Mouse (Mus musculus) heart, embryonic 11.5 days (tissue): ENCODE measurements around the gene Baz2b. TPM values are rescaled to one million over a fixed set of nuclear protein-coding genes. Genes with fewer than 3 reads are reported as not detected.

Experiments used
- ATAC-seq: fragments of 200-750 bp; cut with Nextera tagmentation; replicated peaks from 2 replicates; pipeline ENCODE4 v1.8.0; 2017; ENCODE audit warnings: moderate library complexity; ENCODE audit not compliant: insufficient number of reproducible peaks, low FRiP score, low TSS enrichment
- H3K27ac ChIP-seq: fragments of 300-500 bp; sonication (generic); 2 replicates; pipeline ENCODE4 v1.5.1; 2014; ENCODE audit warnings: mild to moderate bottlenecking, low read depth, low read length
- H3K27me3 ChIP-seq: fragments of 300-500 bp; sonication (generic); 2 replicates; pipeline ENCODE4 v1.6.1; 2014; ENCODE audit warnings: mild to moderate bottlenecking, low read length, mixed read lengths; ENCODE audit not compliant: control insufficient read depth, insufficient read depth
- H3K36me3 ChIP-seq: fragments of 300-500 bp; sonication (generic); 2 replicates; pipeline ENCODE4 v1.6.1; 2014; ENCODE audit warnings: mild to moderate bottlenecking, low read length, moderate library complexity, mixed read lengths; ENCODE audit not compliant: control insufficient read depth, insufficient read depth
- H3K4me1 ChIP-seq: fragments of 300-500 bp; sonication (generic); 2 replicates; pipeline ENCODE4 v1.6.1; 2014; ENCODE audit warnings: low read length; ENCODE audit not compliant: control insufficient read depth, insufficient read depth
- H3K4me2 ChIP-seq: fragments of 300-500 bp; sonication (generic); 2 replicates; pipeline ENCODE4 v1.6.1; 2014; ENCODE audit warnings: mild to moderate bottlenecking, moderate library complexity
- H3K4me3 ChIP-seq: fragments of 300-500 bp; sonication (generic); 2 replicates; pipeline ENCODE4 v1.5.1; 2014; ENCODE audit warnings: low read depth, low read length
- H3K9ac ChIP-seq: fragments of 300-500 bp; sonication (generic); 2 replicates; pipeline ENCODE4 v1.6.1; 2014; ENCODE audit warnings: mild to moderate bottlenecking, low read depth, low read length, moderate library complexity
- H3K9me3 ChIP-seq: fragments of 300-500 bp; sonication (generic); replicated peaks from 2 replicates; pipeline ENCODE4 v1.6.1; 2016; ENCODE audit warnings: low read length; ENCODE audit not compliant: control insufficient read depth
- WGBS: fragments of 180-500 bp; shearing (Covaris S2); extraction: QIAGEN DNeasy Blood & Tissue Kit; methylation state at CpG from one replicate; pipeline ENCODE4 v1.1.7; 2014; ENCODE audit not compliant: insufficient replicate concordance; 5-methylcytosine and 5-hydroxymethylcytosine counted together
- polyA plus RNA-seq: library from polyadenylated mRNA; unstranded; fragments of >200 nt; fragmentation: Nextera tagmentation; extraction: Ambion mirVana; gene quantifications from 2 replicates; pipeline ENCODE4 v1.2.1, GENCODE M21; 2014

The Baz2b gene
- polyA plus RNA-seq, 1 experiment from 2014 or later = 56.1 TPM

DNA sequence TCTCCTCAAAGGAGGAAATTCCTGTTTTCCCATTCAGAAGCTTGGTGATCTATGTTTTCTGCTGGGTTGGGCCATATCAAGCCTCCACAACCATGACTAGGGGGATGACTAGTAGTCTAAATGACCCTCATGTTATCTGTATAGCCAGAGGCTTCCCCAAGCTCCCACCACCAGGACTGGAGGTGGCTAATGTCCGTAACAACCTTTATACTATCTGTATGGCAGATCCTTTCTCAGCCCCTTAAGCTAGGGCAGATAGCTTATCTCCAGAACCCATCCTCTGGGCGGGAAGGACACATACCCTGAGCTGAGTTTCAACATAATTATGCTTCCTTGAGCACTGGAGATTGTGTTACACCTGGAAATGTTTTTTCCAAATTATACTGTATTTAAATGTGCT is 45.9 kb downstream of the Baz2b start:
- no peak overlapping the region for H3K9ac ChIP-seq
- no peaks in the 10 kb centered on the region for H3K36me3 ChIP-seq
- 44% methylated on average over 2 of the region's 2 CpGs for WGBS
- H3K4me2 ChIP-seq = no peak overlapping the region
- H3K27me3 ChIP-seq = no peaks in the 10 kb centered on the region
- no peaks in the 10 kb centered on the region for H3K4me1 ChIP-seq
- no peak overlapping the region for H3K4me3 ChIP-seq
- no peak overlapping the region for H3K27ac ChIP-seq
- ATAC-seq = no peak
- H3K9me3 ChIP-seq = no peaks in the 10 kb centered on the region

DNA sequence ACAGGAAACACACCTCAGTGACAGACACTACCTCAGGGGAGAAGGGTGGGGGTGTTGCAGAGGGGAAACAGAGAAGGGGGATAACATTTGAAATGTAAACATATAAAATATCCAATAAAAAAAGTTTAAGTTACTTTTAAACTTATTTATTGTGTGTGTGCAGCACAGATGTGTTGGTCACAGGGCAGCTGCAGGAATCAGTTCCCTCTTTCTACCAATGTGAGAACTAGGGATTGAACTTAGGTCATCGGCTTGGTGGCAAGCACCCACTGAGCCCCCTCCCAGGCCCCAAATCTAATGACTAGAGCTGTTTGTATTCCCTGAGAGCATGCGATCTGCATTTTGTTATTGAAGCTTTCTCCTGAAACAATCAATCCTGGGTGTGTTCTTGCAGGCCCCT is 57.2 kb downstream of the Baz2b start:
- Histone ChIP-seq H3K27me3 (no peaks in the 10 kb centered on the region), H3K9ac (no peak overlapping the region), H3K4me1 (no peaks in the 10 kb centered on the region), H3K36me3 (no peaks in the 10 kb centered on the region), H3K4me3 (no peak overlapping the region), H3K27ac (no peak overlapping the region), H3K4me2 (no peak overlapping the region), H3K9me3 (no peaks in the 10 kb centered on the region)
- no peak for ATAC-seq
- 89% methylated on average over 2 of the region's 2 CpGs for WGBS

DNA sequence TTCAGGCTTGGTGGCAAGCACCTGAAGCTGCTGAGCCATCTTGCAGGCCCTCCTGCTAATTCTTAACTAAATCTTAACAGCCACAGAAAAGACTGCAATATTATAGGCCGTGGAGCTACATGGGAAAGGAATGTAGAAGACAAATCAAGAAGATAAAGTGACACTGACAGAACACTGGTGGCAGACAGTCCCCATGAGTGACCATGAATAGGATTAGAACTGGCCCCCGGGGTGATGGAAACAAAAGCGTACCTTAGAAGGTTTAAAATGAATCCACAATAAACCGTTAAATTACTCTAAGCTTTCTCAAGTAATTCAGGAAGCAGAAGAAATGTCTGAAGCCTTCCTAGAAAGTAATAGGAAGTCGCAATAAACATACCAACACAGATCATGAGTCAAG is 61.0 kb downstream of the Baz2b start:
- no peaks in the 10 kb centered on the region for H3K27me3 ChIP-seq
- no peak overlapping the region for H3K27ac ChIP-seq
- H3K9ac ChIP-seq = no peak overlapping the region
- ATAC-seq = no peak
- H3K36me3 ChIP-seq = no peaks in the 10 kb centered on the region
- no peak overlapping the region for H3K4me2 ChIP-seq
- H3K4me1 ChIP-seq = no peaks in the 10 kb centered on the region
- H3K9me3 ChIP-seq = no peaks in the 10 kb centered on the region
- WGBS = 67% methylated on average over 5 of the region's 5 CpGs
- H3K4me3 ChIP-seq = no peak overlapping the region

DNA sequence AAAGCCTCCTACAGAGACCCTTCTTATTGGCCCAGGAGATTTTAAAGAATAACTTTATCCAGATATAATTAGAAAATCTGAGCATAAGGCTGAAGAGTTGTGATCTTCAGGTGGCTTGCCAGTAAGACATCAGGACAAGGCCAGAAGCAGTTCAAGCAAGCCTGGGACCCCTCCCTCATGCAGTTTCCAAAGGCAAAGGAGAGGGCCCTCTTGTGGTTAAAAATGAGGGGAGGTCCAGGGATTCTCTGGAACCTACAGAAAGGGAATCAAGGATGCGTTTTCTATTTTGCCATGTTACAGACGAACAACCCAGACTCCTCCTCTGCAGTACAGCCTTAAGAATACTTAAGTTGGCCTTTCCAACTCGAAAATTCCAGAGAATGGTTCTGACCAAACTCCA is 62.2 kb downstream of the Baz2b start:
- no peak overlapping the region for H3K27ac ChIP-seq
- no peaks in the 10 kb centered on the region for H3K9me3 ChIP-seq
- no peaks in the 10 kb centered on the region for H3K4me1 ChIP-seq
- H3K4me3 ChIP-seq = no peak overlapping the region
- no peak for ATAC-seq
- WGBS = 50% methylated on average over 3 of the region's 3 CpGs
- no peak overlapping the region for H3K4me2 ChIP-seq
- H3K9ac ChIP-seq = no peak overlapping the region
- H3K36me3 ChIP-seq = no peaks in the 10 kb centered on the region
- H3K27me3 ChIP-seq = no peaks in the 10 kb centered on the region

DNA sequence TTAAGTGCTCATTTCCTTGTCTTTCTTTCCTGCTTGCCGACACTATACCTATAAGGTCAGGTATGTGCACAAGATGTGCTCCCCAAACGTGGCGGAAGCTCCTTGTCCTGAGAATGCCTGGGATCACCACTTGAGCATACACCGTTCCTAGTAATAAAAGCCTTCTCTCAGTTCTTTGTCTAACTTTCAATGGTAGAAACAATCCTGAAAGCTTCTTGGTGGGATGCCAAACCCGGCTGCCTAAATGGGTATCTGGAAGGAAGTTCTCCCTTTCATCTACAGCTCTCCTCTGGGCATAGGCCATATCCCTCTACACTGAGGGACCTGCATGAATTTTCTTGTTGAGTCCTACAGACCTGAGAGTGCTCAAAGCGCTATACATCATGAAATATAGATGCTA is 63.9 kb downstream of the Baz2b start:
- ATAC-seq = no peak
- Histone ChIP-seq H3K4me2 (no peak overlapping the region), H3K4me3 (no peak overlapping the region), H3K36me3 (no peaks in the 10 kb centered on the region), H3K27me3 (no peaks in the 10 kb centered on the region), H3K4me1 (no peaks in the 10 kb centered on the region), H3K9ac (no peak overlapping the region), H3K27ac (no peak overlapping the region), H3K9me3 (no peaks in the 10 kb centered on the region)
- WGBS = 68% methylated on average over 6 of the region's 6 CpGs

DNA sequence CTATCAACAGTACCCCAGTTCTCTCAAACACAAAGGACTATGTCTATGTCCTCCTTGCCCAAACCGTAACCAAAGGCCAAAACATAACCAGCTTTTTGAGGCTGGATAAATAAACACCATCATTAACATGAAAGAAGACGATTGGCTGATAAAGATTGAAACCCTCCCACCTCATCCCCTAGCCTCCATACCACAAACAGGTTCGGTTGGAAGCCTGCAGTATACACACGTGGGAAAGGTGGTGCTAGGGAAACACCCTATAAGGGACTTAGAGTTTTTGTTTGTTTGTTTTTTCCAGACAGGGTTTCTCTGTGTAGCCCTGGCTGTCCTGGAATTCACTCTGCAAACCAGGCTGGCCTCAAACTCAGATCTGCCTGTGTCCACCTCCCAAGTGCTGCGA is 66.3 kb downstream of the Baz2b start:
- ATAC-seq = no peak
- Histone ChIP-seq H3K4me3 (no peak overlapping the region), H3K4me1 (0 out of 2 replicates have a peak, but pooled peaks cover 3% of the 10 kb centered on the region), H3K36me3 (no peaks in the 10 kb centered on the region), H3K4me2 (no peak overlapping the region), H3K27ac (no peak overlapping the region), H3K9ac (no peak overlapping the region), H3K9me3 (no peaks in the 10 kb centered on the region), H3K27me3 (no peaks in the 10 kb centered on the region)
- WGBS = 55% methylated on average over 5 of the region's 5 CpGs

DNA sequence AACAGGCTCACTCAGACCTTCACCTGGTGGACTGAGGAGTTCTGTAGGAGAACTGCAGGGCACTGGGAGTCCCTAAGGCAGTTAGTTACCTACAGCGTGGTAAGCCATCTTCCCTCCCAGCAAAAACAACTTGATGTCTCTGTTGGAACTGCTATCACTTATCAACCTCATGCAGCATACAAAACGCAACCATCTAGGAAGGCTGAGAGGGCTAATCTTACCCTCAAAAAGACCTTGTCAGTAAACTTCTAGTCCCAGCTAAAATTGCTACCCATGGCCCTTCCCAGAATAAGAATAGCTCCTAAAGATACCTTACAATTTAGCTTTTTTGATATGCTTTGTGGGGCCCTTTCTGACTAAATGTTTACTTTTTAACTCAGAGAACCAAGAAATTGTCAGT is 67.4 kb downstream of the Baz2b start:
- no peak overlapping the region for H3K4me3 ChIP-seq
- H3K9ac ChIP-seq = no peak overlapping the region
- 0 out of 2 replicates have a peak, but pooled peaks cover 3% of the 10 kb centered on the region for H3K4me1 ChIP-seq
- H3K4me2 ChIP-seq = no peak overlapping the region
- H3K27me3 ChIP-seq = no peaks in the 10 kb centered on the region
- no peaks in the 10 kb centered on the region for H3K36me3 ChIP-seq
- no peak for ATAC-seq
- 38% methylated on average over 2 of the region's 2 CpGs for WGBS
- no peaks in the 10 kb centered on the region for H3K9me3 ChIP-seq
- no peak overlapping the region for H3K27ac ChIP-seq

DNA sequence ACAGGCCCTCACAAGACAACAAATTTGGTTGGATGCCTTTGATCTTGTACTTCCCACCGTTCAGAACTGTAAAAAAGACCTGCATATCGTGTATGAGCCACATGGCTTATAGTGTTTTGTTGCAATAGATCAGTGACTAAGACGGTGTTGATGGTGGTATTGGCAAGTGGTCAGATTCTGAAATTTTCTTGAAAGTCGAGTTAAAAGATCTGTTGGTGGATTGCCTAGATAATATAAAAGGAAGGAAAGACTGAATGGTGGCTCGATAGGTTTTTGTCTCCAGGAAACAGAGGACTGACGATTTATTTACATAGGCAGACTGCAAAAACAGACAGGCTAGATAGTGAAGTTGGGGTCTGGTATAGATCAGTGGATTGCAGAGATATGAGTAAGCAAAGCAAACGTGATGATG is 70.9 kb downstream of the Baz2b start:
- no peak overlapping the region for H3K4me2 ChIP-seq
- ATAC-seq = peak; percentile 59; the same call in 1 of the 2 replicates
- 22% methylated on average over 7 of the region's 7 CpGs for WGBS
- H3K4me1 ChIP-seq = 0 out of 2 replicates have a peak, but pooled peaks cover 3% of the 10 kb centered on the region
- no peaks in the 10 kb centered on the region for H3K27me3 ChIP-seq
- no peaks in the 10 kb centered on the region for H3K36me3 ChIP-seq
- no peak overlapping the region for H3K9ac ChIP-seq
- H3K9me3 ChIP-seq = no peaks in the 10 kb centered on the region
- H3K4me3 ChIP-seq = no peak overlapping the region
- peak overlapping the region; percentile 62 for H3K27ac ChIP-seq

DNA sequence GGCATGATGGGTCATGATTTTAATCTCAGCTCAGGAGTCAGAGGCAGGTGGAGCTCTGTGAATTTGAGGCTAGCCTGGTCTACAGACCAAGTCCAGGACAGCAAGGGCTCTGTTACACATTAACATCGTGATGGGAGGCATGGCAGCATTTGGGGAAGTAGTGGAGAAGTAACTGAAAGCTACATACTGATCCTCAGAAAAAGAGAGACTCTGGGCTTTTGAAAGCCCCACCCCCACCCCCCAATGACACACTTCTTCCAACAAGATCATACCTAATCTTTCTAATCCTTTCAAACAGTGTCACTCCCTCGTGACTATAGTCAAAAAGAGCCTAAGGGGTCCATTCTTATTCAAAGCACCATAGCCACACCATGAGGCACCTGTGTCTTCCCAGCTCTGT is 73.8 kb downstream of the Baz2b start:
- no peak overlapping the region for H3K9ac ChIP-seq
- H3K36me3 ChIP-seq = no peaks in the 10 kb centered on the region
- WGBS = 53% methylated on average over 2 of the region's 2 CpGs
- H3K4me2 ChIP-seq = no peak overlapping the region
- H3K27ac ChIP-seq = no peak overlapping the region
- H3K4me1 ChIP-seq = 0 out of 2 replicates have a peak, but pooled peaks cover 8% of the 10 kb centered on the region
- H3K27me3 ChIP-seq = no peaks in the 10 kb centered on the region
- ATAC-seq = no peak
- no peak overlapping the region for H3K4me3 ChIP-seq
- H3K9me3 ChIP-seq = no peaks in the 10 kb centered on the region
